Mouse (Mus musculus) heart, postnatal 4 days (tissue): ENCODE data around the gene Bbs9. TPM values are rescaled to one million over a fixed set of nuclear protein-coding genes. Genes with fewer than 3 reads are reported as not detected.

ENCODE experiments used
- DNase-seq: peaks from one replicate; pipeline ENCODE4 v3.0.0; 2021
- total RNA-seq, 2 experiments: library from RNA; stranded (reverse); gene quantifications; 2 replicates each; pipeline ENCODE4 v1.2.3; 2021

Gene Bbs9
- total RNA-seq, 2 experiments from 2014 or later = 14.0 to 15.9 TPM

DNA sequence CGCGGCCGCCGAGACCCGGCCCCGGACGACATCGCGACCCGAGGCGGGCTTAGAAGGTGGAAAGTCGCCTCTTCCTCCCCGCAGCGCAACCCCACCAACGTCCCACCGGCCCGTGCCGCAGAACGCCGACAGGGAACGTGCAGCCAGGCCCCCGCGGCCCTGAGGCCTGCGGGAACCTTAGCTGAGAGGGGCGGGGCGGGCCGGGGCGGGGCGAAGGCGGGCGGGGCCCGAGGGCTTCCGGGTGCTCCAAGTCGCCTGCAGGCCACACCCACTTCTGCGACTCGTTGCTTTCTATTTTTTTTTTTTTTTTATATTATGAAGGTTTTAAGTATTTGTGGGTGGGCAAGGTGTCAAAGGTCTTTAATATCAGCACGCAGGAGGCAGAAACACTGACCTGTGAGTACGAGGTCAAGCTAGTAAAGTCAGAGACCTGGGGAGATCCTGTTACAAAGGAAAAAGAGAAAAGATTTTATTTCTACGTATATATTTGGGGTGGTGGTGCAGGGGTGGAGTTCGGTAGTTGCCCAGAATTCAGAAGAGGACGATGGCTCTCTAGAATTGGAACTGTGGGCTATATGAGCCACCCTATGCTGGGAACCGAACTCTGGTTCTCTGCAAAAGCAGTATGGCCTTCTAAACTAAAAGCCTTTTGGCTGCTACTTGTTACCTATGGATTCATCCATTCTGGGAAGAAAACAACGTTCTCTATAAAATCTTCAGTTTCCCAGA lies 7.2 kb upstream of the Bbs9 start:
- DNase-seq = peak; percentile 72

DNA sequence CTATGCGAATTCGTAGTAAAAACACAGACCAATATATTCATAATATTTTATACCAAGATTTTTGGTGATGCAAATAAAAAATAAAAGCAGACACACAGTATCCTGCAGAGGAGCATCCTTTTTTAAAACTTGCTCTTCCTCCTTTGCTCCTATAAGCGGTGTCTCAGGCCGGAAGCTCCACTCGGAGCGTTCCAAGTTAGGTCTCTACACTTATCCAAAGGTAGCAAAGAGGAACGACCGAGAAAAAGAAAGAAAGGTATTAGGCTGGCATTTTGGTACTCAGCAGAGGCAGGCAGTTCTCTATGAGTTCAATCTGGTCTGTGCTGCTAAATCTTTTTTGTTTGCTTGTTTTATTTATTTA lies 6.6 kb upstream of the Bbs9 start:
- no peak for DNase-seq

DNA sequence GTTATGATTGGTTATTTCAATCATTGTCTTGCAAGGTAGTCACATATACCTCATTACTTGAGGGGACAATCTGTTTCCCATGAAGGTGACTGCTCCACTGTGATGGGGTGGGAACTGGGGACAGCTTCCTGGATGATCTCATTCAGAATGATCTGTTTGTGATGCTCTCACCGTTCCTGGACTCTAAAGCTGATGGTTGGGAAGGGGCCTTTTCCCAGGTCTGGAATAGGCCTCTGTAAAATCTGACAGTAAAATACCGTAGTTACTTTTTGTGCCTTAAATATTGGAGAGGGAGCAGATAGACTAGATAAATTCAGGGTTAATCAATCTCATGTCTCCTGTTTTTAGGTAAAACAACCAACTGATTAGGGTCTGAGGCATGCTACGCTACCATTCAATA lies 5.9 kb upstream of the Bbs9 start, which contains the start of gene Rp9:
Rp9 (minus strand) TSS at position 101 of the 400 bp plus-strand sequence.
- DNase-seq = no peak

DNA sequence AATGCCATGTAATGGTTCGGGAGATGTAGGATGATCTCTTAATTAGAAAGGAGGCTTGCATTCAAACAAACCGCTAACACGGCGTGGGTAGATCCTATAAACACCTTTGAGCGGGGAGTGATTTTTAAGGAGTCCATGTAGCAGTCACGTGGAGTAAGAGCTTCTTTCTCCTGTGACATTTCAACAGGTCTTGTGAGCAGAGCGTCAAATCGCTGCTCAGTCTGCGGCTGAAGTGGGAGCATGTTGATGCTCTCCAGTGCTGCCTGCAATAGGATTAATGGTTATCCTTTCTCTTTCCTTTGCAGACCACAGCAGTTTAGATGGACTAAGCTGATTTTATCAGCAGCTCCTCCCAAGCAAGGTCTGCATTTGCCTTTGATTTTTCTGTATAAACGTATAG lies 750 bp downstream of the Bbs9 start:
- no peak for DNase-seq

DNA sequence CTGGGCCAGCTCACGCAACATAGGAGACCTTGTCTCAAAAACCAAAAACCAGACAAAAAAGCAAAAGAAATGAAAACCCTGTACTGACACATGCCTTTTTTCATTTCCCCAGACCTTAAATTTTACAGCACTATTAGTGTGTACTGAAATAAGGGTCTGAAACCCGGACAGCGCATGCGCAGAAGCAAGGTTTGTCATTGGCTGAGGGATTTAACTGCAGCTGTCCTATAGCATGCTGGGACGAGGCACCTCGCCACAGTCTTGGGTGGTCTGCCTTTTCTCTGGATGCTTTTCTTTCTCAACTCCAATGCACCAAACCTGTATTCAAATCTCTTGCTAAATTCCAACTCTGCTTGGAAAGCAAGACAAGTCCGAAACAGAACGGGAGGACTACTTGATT lies 3.4 kb downstream of the Bbs9 start:
- no peak for DNase-seq

DNA sequence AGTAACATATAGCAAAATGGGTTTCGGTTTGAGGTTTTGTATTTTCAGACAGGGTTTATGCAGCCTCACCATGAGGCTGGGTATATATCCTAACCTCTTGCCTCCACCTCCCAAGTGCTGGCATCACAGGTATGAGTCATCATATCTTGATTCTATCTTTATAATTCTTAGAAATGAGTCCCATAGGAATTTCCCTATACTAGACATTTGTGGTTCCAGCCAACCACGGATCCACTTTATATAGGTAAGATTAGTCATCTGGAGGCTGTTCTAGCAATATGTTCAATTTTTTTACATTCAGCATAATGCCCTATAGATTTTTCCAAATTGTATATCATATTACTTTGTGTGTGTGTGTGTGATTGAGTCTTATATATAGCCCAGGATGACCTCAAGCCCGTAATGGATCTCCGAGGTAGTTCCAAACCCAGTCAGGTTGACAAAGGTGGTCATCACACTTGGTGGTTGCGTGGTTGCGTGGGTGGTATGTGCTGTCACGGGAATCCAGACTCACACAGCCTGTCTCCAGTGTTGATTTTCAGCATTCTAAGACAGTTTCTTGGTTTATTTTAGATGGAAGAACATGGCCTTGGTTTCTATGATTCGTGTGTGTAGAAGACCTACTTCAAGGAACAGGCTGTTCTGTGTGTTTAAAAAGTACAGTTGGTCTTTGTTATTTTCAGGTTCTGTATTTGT lies 8.5 kb downstream of the Bbs9 start:
- DNase-seq = no peak

DNA sequence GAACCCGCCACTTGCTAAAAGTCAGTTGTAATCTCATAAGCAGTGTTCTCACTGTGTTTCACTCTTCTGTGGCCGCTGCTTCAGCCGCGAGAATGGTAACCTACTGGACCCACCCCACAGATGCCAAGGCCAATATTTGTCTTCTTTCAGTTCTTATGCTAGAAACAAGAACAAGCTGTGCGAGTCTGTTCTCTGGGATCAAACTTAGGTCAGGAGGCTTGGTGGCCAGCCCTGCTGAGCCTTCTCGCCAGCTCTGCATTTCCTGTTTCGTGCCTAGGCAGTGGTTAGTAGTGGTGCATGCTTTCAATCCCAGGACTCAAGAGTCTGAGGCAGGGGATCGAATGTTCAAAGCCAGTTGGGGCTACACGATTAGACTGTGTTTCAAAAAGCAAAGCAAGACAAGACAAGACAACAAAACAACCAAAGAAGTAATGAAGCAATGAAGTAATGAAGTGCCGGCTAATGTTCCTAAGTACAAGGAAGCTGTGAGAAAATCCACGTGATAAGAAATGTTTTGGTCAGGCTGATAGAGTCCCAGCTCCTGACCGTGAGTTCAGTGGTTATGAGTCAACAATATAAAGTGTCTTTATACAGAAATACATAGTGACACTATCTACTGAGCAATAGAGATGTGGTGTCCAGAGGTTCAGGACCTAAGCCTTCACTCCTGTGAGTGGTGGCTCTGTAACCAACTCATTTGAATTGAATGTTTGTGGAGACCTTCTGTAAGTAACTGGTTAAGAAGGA lies 9.2 kb downstream of the Bbs9 start:
- no peak for DNase-seq

DNA sequence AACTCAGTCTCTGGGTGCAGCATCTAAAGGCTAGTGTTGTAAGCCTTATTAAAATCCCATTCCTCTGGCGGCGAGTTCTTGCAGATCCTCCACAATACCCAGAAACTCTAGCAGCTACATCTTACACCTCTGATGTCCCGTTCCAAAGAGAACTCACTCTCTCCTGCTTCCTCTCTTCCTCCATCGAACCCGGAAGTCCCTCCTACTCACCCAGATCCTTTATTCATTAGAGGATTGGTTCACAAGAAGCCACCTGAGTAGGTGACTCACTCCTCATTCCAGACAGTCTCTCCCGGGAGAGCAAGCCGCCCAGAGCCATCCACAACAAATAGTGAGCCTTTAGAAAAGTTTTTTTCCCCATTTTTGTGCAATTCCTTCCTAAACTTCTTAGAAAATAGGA lies 10.7 kb downstream of the Bbs9 start:
- no peak for DNase-seq

DNA sequence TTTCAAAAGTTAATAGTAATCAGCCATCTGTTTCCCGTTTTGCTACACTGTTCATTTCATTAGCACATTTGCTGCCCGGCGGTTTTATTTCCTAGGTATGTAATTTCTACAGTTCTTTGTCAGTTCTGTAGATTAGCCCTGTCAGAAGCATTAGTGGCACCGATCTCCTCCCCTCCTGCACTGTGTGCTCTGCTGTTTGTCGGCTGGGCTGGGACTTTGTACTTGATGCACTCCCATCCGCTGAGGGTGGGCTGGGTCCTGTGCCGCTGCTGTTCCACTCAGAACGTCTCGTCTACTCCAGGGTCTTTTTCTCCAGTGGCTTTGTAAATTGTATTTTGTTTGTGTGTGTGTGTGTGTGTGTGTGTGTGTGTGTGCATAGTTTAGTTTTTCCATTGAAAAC lies 13.4 kb downstream of the Bbs9 start:
- DNase-seq = no peak

DNA sequence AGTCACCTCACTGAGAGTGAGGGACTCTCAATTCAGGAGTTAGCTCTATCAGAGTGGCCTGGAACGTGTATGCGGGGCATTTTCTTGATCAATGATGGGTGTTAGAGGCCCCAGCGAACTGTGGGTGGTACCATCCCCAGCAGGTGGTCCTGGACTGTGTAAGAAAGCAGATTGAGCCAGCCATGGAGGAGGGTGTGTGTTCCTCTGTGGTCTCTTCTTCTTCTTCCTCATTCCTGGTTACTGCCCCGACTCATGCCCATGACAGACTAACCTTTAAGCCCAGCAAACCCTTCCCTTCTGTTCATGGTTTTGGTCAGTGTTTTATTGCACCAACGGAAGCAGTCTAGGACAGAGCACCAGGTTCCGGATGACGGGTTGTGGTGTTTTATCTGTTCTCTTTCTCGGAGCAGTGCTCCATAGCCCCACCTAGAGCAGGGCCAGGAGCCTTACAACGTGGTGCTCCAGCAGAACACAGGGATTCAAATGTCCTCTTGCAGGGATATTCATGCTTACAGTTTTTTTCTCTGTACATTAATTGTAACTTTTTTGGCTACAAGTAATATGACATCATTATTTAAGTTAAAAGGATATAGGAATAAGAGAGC lies 18.8 kb downstream of the Bbs9 start:
- DNase-seq = no peak

DNA sequence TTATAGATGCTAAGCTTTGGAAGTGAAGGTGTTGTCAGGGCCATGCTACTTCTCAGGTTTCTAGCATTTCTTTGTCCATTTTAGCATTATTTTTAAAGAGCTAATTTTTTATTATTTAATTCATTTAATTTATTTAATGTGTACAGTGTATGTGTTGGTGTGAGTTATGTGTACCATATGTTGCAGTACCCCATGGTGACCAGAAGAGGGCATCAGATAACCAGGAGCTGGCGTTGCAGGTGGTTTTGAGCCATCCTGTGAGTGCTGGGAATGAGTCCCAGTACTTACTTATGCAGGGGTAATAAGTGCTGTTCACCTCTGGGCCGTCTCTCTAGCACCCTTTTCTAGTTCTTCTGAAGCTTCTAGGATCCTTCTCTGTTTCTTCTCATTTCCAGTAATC lies 19.6 kb downstream of the Bbs9 start:
- no peak for DNase-seq

DNA sequence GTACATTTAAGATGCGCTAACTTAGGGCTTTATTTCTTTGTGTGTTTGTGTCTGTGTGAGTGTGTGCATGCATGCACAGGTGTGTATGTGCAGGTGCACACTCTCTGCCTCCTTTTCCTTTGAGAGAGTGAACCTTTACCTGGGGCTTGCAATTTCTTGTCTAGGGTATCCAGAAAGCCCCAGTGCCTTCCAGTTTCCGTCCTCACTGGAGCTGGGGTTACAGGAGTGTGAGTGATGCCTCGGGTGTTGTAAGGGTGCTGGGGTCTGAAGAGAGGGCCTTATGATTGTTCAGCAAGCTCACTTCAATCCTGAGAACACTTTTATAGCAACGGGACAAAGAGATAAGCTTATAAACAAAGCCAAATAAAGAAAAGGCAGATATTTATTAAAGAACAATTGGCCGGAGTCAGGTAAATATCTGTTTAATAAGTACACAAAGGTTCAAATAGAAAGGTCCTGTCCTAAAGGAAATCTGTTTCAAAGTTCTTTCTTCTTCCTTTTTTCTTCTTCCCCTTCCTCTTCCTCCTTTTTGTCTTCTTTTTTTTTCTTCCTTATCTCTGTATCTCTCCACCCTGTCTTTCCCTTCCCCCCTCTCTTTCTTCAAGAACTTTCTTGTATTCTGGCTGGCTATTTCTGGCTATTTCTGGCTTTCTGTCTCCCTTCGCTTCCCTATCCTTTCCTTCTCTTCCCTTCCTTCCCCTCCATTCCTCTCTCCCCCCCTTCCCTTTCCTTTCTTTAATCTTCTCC lies 21.7 kb downstream of the Bbs9 start:
- no peak for DNase-seq

DNA sequence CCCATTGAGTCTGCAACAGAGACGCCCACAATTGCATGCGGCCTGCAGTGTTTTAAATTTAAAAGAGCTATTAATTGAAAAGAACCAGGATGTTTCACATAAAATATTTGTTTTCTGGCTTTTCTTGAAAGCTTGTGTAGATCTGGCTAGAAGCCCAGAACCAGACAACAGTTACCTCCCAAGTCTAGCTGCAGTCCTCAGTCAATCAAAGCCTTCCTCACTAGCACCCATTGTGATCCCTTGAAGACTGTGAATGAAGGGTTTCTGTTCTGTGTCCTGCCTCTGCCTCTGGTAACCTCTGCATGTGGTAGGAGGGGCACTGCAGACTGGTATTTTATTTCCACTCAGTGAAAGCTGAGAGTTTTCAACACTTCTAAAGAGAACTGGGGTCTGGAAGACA lies 27.5 kb downstream of the Bbs9 start:
- no peak for DNase-seq

DNA sequence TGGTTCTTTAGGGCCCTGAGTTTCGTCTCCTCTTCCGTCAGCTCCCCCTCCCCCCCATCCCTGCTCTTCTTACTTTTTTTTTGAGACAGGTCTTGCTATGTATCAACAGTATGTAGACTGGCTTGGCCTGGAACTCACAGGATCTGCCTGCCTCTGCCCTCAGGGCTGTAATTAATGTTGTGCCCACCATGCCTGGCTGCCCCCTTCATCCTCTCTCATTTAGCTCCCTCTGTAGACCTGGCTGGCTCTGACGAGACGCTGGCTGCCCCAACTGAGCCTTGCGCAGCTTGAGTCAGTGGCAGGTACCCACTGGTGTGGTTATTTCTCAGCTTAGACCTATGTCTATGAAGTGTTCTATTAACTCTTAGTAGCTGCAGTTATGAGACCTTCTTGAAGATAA lies 28.1 kb downstream of the Bbs9 start:
- DNase-seq = no peak

DNA sequence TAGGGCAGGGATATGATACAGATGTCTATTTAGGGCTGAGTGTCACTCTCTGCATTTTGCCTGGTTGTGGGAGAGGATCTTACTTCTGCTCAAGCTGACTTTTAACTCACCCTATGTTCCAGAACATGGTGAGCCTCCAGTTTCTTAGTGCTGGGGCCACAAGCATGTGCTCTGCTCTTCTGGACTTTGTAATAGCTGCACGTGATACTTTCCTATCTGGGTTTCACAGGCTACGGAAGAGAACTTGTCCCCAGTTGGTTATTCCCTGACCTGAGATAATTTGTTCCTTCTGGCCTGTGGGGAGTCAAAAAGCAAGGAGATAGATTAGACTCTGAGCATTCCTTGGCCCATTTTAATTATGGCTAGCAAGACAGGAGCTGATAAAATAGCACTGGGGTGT lies 30.1 kb downstream of the Bbs9 start:
- no peak for DNase-seq

DNA sequence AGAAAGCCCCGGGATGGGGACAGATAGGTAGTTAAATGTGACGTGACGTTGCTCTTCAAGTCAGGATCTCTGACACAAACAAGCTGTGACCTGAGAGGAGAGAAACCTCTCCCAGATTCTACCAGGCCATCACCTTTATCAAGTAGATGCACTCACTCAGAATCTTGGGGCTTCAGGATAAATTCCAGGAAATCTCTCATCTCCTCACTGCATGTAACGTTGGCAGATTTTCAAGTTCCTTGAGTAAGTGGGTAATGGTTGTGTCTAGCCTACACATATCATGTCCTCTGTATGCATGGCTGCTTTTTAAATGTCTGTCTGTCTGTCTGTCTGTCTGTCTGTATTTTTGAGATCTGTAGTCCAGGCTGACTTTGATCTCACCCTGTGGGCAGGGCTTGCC lies 39.6 kb downstream of the Bbs9 start:
- DNase-seq = no peak

DNA sequence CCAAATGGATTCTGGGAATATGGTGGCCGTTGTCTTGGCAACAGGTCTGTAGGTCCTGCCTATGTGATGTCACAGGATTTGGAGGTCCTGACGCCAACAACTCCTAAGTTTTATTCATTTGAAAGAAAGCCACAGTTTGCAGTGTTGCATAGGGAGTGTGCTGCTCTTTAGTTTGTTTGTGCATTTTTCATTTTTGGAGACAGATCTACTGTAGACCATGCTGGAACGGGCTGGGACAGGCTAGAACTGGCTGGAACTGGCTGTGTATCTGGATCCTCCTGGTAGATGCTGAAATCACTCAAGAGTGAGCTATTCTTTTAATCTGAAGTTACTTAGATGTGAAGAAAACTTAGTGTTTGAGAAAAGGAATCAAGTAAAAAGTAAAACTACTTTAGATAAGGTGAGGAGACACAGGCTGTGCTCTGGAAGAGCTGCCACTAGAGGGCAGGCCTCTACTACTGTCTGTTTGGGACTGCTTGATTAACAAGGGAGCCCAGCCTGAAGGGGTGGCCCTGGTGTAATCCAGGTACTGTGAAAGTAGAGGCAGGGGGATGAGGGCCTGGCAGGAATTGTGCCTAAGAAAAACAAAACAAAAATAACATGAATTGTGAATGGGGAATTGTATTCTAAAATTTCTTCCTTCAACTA lies 43.0 kb downstream of the Bbs9 start:
- peak; percentile 47 for DNase-seq

DNA sequence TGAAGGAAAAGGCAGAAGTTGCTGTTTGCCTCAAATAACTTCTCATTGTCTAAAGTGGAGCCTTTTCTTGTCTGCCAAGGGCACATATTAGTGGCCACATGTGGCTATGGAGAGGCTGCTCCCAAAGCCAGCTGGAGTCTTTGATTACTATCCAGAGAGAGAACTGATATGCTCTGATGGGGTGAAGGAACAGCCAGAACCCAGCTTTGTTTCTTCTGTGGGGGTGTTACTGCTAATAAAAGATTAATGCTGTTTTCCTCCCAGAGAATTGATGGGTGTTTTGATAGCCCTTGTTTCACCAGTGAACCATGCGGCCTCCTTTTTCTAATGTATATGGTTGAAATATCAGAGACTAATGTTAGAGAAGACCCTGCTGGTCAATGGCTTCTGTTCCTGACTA lies 47.9 kb downstream of the Bbs9 start:
- DNase-seq = no peak

DNA sequence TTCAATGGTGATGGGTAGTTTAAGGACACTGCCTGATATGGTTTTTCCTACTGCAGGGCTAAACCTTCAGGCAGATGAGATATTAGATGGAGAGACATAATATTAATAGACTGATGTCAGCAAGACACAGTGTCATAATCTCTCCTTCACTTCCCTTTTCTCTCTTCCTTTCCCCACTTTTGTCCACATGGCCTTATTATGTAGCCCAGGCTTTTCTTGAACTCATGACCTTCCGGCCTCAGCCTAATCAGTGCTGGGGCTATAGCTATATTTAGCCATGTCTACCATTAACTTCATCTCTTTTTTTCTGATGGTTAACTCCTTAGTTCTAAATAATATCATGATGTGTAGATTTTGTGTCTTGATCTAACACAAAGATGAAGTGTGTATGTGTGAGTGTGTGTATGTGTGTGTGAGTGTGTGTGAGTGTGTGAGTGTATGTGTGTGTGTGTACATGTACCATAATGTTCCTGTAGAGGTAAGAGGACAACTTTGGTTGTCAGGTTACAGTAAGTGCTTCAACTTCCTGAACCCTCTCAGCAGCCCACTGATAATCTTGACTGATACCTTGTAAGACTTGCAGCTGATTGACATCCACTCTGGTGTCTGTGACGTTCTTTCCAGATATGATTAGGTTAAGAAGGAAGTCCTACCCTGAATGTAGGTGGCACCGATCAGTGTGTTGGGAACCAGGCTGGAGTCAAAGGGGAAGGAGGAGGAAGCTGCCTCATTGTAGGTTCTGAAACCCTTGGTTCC lies 55.4 kb downstream of the Bbs9 start:
- no peak for DNase-seq

DNA sequence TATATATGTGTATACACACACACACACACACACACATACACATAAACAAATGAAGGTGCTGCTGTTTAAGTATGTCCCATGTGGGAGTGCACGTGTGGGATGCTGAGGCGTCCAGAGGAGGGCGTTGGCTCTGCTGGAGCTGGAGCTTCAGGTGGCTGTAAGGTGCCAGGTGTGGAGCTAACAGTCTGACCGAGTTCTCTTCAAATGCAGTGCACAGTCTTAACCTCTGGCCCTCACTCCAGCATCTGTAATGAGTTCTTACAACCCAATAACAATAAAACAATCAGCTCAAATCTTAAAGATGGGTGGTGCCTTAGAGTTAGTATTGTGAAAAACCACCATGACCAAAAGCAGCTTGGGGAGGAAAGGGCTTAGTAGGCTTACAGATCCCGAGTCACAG lies 56.6 kb downstream of the Bbs9 start:
- no peak for DNase-seq

DNA sequence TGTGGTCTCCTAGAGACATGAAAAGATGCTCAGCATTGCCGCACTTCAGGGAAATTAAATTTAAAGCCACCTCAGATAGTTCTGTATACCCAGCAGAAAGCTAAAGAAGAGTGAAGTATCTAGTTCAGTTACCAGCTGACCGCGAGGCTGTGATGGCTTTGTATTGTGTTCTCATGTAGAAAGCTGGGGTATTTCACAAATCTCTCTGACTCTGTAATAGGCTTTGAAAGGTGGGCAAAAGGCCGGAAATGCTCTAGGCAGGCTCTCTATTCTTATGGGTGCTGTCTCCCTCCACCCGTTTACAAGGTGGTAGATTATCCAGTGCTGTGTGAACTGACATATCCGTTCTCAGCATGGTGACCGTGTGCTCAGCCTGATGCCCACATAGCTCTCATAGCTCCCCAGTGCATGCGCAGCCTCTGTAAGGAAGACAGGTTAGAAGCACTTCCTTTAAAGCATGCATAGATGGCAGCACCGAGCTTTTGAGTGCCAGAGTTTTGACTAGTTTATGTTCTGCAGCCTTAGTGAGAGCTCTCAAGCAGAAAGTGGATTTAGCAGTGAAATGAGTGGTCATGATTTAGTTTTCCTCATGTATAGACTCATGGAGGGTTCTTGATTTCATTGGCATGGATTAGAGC lies 57.4 kb downstream of the Bbs9 start:
- peak; percentile 27 for DNase-seq
